Mouse (Mus musculus) MEL (cell line): ENCODE results near the gene Cyp2b10. TPM values are rescaled to one million over a fixed set of nuclear protein-coding genes. Genes with fewer than 3 reads are reported as not detected.

Experiments used
- DNase-seq: peaks from one replicate; pipeline ENCODE4 v3.0.0; 2011; ENCODE audit warnings: low read depth, low spot score
- H3K27ac ChIP-seq: 2 replicates; pipeline ENCODE4 v1.5.1; 2012; ENCODE audit warnings: low read depth, mild to moderate bottlenecking, control low read depth, low read length, moderate library complexity; ENCODE audit not compliant: control insufficient read depth
- H3K27me3 ChIP-seq, 2 experiments: fragments of 150-350 bp in 1 of 2; sonication (generic) in 1 of 2; 2 replicates each; pipeline ENCODE4 v1.6.1; 2012; ENCODE audit warnings: low read length in 2 of 2, mild to moderate bottlenecking in 2 of 2, improper control_type of control experiment in 1 of 2, moderate library complexity in 1 of 2; ENCODE audit not compliant: insufficient read depth in 2 of 2, control insufficient read depth in 1 of 2
- H3K36me3 ChIP-seq, 2 experiments: 2 replicates each; pipeline ENCODE4 v1.6.1; 2012 to 2014; ENCODE audit warnings: low read length in 2 of 2, improper control_type of control experiment in 1 of 2, inconsistent platforms in 1 of 2, mild to moderate bottlenecking in 1 of 2; ENCODE audit not compliant: insufficient read depth in 2 of 2, control insufficient read depth in 1 of 2
- H3K4me1 ChIP-seq, 2 experiments: fragments of 150-350 bp in 1 of 2; sonication (generic) in 1 of 2; 2 replicates each; pipeline ENCODE4 v1.6.1; 2012; ENCODE audit warnings: low read length in 2 of 2, improper control_type of control experiment in 1 of 2, mild to moderate bottlenecking in 1 of 2; ENCODE audit not compliant: insufficient read depth in 2 of 2, control insufficient read depth in 1 of 2
- H3K4me3 ChIP-seq, 2 experiments: fragments of 150-350 bp in 1 of 2; sonication (generic) in 1 of 2; 2 replicates each; pipeline ENCODE4 v1.5.1; 2012; ENCODE audit warnings: low read depth in 2 of 2, low read length in 2 of 2, mild to moderate bottlenecking in 2 of 2, moderate library complexity in 2 of 2, control low read depth in 1 of 2, improper control_type of control experiment in 1 of 2; ENCODE audit not compliant: control insufficient read depth in 1 of 2, insufficient read depth in 1 of 2
- H3K79me2 ChIP-seq: 2 replicates; pipeline ENCODE4 v1.6.1; 2012; ENCODE audit warnings: mild to moderate bottlenecking, low read length, moderate library complexity; ENCODE audit not compliant: control insufficient read depth, poor library complexity, insufficient read depth
- H3K9ac ChIP-seq: 2 replicates; pipeline ENCODE4 v1.6.1; 2012; ENCODE audit warnings: low read depth, mild to moderate bottlenecking, control low read depth, low read length, moderate library complexity; ENCODE audit not compliant: control insufficient read depth, poor library complexity, severe bottlenecking
- H3K9me3 ChIP-seq: fragments of 150-350 bp; sonication (generic); replicated peaks from 2 replicates; pipeline ENCODE4 v1.6.1; 2012; ENCODE audit warnings: mild to moderate bottlenecking, low read length, improper control_type of control experiment, moderate library complexity; ENCODE audit not compliant: insufficient read depth
- CHD1 ChIP-seq: IDR thresholded peaks from 2 replicates; pipeline ENCODE4 v1.6.1; 2012; ENCODE audit warnings: low read depth, mild to moderate bottlenecking, inconsistent platforms, low read length, improper control_type of control experiment
- CHD2 ChIP-seq: IDR thresholded peaks from 2 replicates; pipeline ENCODE4 v1.6.1; 2011; ENCODE audit warnings: low read length, improper control_type of control experiment
- E2F4 ChIP-seq: IDR thresholded peaks from 2 replicates; pipeline ENCODE4 v1.6.1; 2011; ENCODE audit warnings: low read depth, low read length, improper control_type of control experiment, borderline replicate concordance
- ELF1 ChIP-seq: IDR thresholded peaks from 2 replicates; pipeline ENCODE4 v1.6.1; 2014; ENCODE audit warnings: low read depth, mild to moderate bottlenecking, inconsistent platforms, low read length, improper control_type of control experiment, moderate library complexity
- EP300 ChIP-seq, 2 experiments: IDR thresholded peaks; 2 replicates each; pipeline ENCODE4 v1.6.1; 2011; ENCODE audit warnings: improper control_type of control experiment in 2 of 2, low read length in 2 of 2, low read depth in 1 of 2, mild to moderate bottlenecking in 1 of 2
- ETS1 ChIP-seq: IDR thresholded peaks from 2 replicates; pipeline ENCODE4 v1.6.1; 2012; ENCODE audit warnings: low read depth, mild to moderate bottlenecking, inconsistent platforms, low read length, improper control_type of control experiment, moderate library complexity
- GATA1 ChIP-seq: IDR thresholded peaks from 2 replicates; pipeline ENCODE4 v1.6.1; 2011; ENCODE audit warnings: low read depth, low read length, improper control_type of control experiment
- HCFC1 ChIP-seq: IDR thresholded peaks from 2 replicates; pipeline ENCODE4 v1.6.1; 2012; ENCODE audit warnings: low read depth, mild to moderate bottlenecking, inconsistent platforms, low read length, improper control_type of control experiment, moderate library complexity
- MAFK ChIP-seq: IDR thresholded peaks from 2 replicates; pipeline ENCODE4 v1.6.1; 2011; ENCODE audit warnings: low read depth, mild to moderate bottlenecking, low read length, improper control_type of control experiment, borderline replicate concordance
- MAX ChIP-seq: IDR thresholded peaks from 2 replicates; pipeline ENCODE4 v1.6.1; 2011; ENCODE audit warnings: low read length, improper control_type of control experiment
- MEF2A ChIP-seq: IDR thresholded peaks from 2 replicates; pipeline ENCODE4 v1.6.1; 2014; ENCODE audit warnings: low read depth, mild to moderate bottlenecking, inconsistent platforms, low read length, improper control_type of control experiment; ENCODE audit not compliant: poor library complexity, insufficient replicate concordance, severe bottlenecking; ENCODE audit errors: extremely low read depth
- MYB ChIP-seq: IDR thresholded peaks from 2 replicates; pipeline ENCODE4 v1.6.1; 2011; ENCODE audit warnings: mild to moderate bottlenecking, low read depth, low read length, improper control_type of control experiment
- MYC ChIP-seq: IDR thresholded peaks from 2 replicates; pipeline ENCODE4 v1.6.1; 2011; ENCODE audit warnings: low read depth, mild to moderate bottlenecking, low read length, improper control_type of control experiment, moderate library complexity
- NELFE ChIP-seq: IDR thresholded peaks from 2 replicates; pipeline ENCODE4 v1.6.1; 2011; ENCODE audit warnings: low read depth, low read length, improper control_type of control experiment
- POLR2A ChIP-seq, 2 experiments: IDR thresholded peaks; 2 replicates each; pipeline ENCODE4 v1.6.1; 2011 to 2012; ENCODE audit warnings: low read length in 2 of 2, mild to moderate bottlenecking in 2 of 2, control low read depth in 1 of 2, improper control_type of control experiment in 1 of 2, low read depth in 1 of 2, moderate library complexity in 1 of 2; ENCODE audit not compliant: control insufficient read depth in 1 of 2, insufficient read depth in 1 of 2, poor library complexity in 1 of 2
- POLR2AphosphoS2 ChIP-seq: IDR thresholded peaks from 2 replicates; pipeline ENCODE4 v1.6.1; 2011; ENCODE audit warnings: low read length, improper control_type of control experiment
- POLR2AphosphoS5 ChIP-seq: IDR thresholded peaks from 2 replicates; pipeline ENCODE4 v1.6.1; 2012; ENCODE audit warnings: low read depth, borderline replicate concordance, mild to moderate bottlenecking, inconsistent platforms, low read length, moderate library complexity, mixed read lengths
- TAL1 ChIP-seq: IDR thresholded peaks from 2 replicates; pipeline ENCODE4 v1.6.1; 2012; ENCODE audit warnings: mild to moderate bottlenecking, inconsistent platforms, low read length, moderate library complexity, mixed read lengths
- TBP ChIP-seq: IDR thresholded peaks from 2 replicates; pipeline ENCODE4 v1.8.0; 2011; ENCODE audit warnings: low read depth, low read length, improper control_type of control experiment
- TCF12 ChIP-seq: IDR thresholded peaks from 2 replicates; pipeline ENCODE4 v1.6.1; 2014; ENCODE audit warnings: low read depth, mild to moderate bottlenecking, inconsistent platforms, low read length, improper control_type of control experiment, moderate library complexity
- UBTF ChIP-seq: IDR thresholded peaks from 2 replicates; pipeline ENCODE4 v1.6.1; 2012; ENCODE audit warnings: low read depth, mild to moderate bottlenecking, inconsistent platforms, low read length, improper control_type of control experiment, moderate library complexity, borderline replicate concordance; ENCODE audit not compliant: insufficient read depth
- ZKSCAN1 ChIP-seq: IDR thresholded peaks from 2 replicates; pipeline ENCODE4 v1.6.1; 2012; ENCODE audit warnings: low read depth, mild to moderate bottlenecking, inconsistent platforms, low read length, improper control_type of control experiment, moderate library complexity
- ZMIZ1 ChIP-seq: IDR thresholded peaks from 2 replicates; pipeline ENCODE4 v1.6.1; 2012; ENCODE audit warnings: low read depth, mild to moderate bottlenecking, inconsistent platforms, low read length, improper control_type of control experiment, moderate library complexity
- polyA plus RNA-seq, 2 experiments: library from polyadenylated mRNA; stranded (reverse) in 1 of 2; unstranded in 1 of 2; fragments of >175 nt in 1 of 2; fragments of >200 nt in 1 of 2; gene quantifications; 2 replicates each; pipeline versions ENCODE4 v1.2.1 to v1.2.4; 2012; ENCODE audit warnings: low replicate concordance in 2 of 2, low read depth in 1 of 2; ENCODE audit not compliant: insufficient read length in 2 of 2, insufficient read depth in 1 of 2, missing spikeins in 1 of 2
- total RNA-seq: library from RNA; depleted of rRNA; stranded (reverse); fragments of 300-350 nt; gene quantifications from 2 replicates; pipeline ENCODE4 v1.2.3, GENCODE M21; 2012

Gene Cyp2b10
- total and polyA plus RNA-seq, 3 experiments, result not detected

GRCm38 (mm10) chr7:25898064-25898463 is 644 bp downstream of the Cyp2b10 start:
- H3K27me3 ChIP-seq, result no peaks in the 10 kb centered on the region
- no peaks in the 10 kb centered on the region for H3K36me3 ChIP-seq
- H3K27ac ChIP-seq, result no peak overlapping the region
- no peaks in the 10 kb centered on the region for H3K9me3 ChIP-seq
- no peak overlapping the region for H3K4me3 ChIP-seq
- H3K4me1 ChIP-seq, result no peaks in the 10 kb centered on the region
- no peak overlapping the region for H3K9ac ChIP-seq
- peak; percentile 23 for DNase-seq
- H3K79me2 ChIP-seq, result no peaks in the 10 kb centered on the region
- TF ChIP-seq NELFE (no peak), POLR2A (IDR thresholded peaks at IDR 0.05; ENCODE audit: control insufficient read depth in 1 of 2, insufficient read depth in 1 of 2, low read depth in 1 of 2, low read length in 2 of 2, poor library complexity in 1 of 2) (no peak), HCFC1 (no peak), TAL1 (peak; percentile 30), MEF2A (no peak), MAFK (no peak), POLR2AphosphoS2 (no peak), GATA1 (0 out of 2 replicates have a peak, but pooled peaks have one; percentile 13), TCF12 (peak; percentile 64; the same call in 1 of the 2 replicates), E2F4 (no peak), MAX (no peak), ETS1 (0 out of 2 replicates have a peak, but pooled peaks have one; percentile 10), CHD1 (no peak), TBP (no peak)

GRCm38 (mm10) chr7:25902061-25902690 is 4.8 kb downstream of the Cyp2b10 start:
- no peaks in the 10 kb centered on the region for H3K79me2 ChIP-seq
- no peak for DNase-seq
- H3K27me3 ChIP-seq, result no peaks in the 10 kb centered on the region
- no peak overlapping the region for H3K4me3 ChIP-seq
- TF ChIP-seq MYB (no peak), EP300 (IDR thresholded peaks at IDR 0.05; ENCODE audit: low read depth in 1 of 2, low read length in 2 of 2) (no peak), NELFE (no peak), UBTF (no peak), TBP (no peak), ZMIZ1 (no peak), CHD2 (no peak), MYC (no peak), CHD1 (no peak), POLR2AphosphoS5 (no peak), ELF1 (no peak), ZKSCAN1 (no peak), HCFC1 (no peak)
- TF ChIP-seq, all 39 proteins: peak for 0
- Histone ChIP-seq H3K27ac (no peak overlapping the region), H3K36me3 (no peaks in the 10 kb centered on the region), H3K9me3 (no peaks in the 10 kb centered on the region), H3K9ac (no peak overlapping the region), H3K4me1 (no peaks in the 10 kb centered on the region)
